Mouse (Mus musculus) frontal cortex, adult 2 months (tissue): ENCODE data around the gene Padi4. TPM values are rescaled to one million over a fixed set of nuclear protein-coding genes. Genes with fewer than 3 reads are reported as not detected.

ENCODE experiments used
- DNase-seq, 2 experiments: peaks; one replicate each; pipeline ENCODE4 v3.0.0; 2022; ENCODE audit warnings: low spot score in 1 of 2; ENCODE audit errors: extremely low spot score in 1 of 2
- polyA plus RNA-seq: library from polyadenylated mRNA; depleted of rRNA; stranded (reverse); fragments of >200 nt; gene quantifications from 2 replicates; pipeline ENCODE4 v1.2.3, GENCODE M21; 2012; rRNA removed

Gene Padi4
- polyA plus RNA-seq, 1 experiment = 0.04 TPM

GRCm38 (mm10) chr4:140707615-140708014 is 66.4 kb downstream of the Padi4 start:
- DNase-seq = no peak

DNA sequence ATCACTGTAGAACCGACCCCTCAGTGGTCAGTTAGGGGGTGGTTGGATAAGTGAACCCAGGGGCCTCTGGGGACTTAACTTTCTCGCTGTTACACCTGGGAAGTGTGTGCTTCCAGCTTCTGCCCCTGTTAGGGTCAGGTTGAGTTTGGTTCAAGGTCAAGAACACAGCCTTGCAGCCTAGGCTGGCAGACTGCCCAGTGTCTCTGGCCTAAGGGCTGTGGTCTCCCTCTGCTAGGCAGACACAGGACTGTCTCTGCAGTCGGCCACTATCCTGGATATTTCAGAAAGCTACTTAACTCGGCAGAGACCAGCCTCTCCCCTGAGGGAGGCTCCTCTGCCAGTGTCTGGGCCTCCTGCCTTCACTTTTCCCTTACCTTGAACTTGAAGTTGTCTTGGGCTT is 69.9 kb downstream of the Padi4 start:
- DNase-seq = no peak

DNA sequence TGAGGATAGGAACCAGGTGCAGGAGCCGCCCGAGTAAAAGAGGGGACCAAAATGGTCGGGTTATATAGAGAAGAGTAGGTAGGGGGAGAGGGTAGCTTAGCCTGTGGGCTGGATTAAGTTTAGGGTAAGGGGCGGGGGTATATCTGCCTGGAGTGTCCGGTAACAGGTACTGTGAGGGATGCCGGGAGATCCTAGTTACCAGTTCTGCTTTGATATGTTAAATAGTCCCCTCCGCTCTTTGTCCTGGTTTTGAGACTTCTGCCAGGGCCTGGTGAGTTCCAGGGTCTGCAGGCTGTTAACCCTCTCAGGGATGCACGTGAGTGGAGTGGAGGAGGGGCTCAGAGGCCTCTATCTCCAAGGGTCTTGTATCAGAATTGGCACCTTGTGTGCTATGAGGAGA is 70.4 kb downstream of the Padi4 start:
- no peak for DNase-seq

GRCm38 (mm10) chr4:140702611-140703327 is 71.3 kb downstream of the Padi4 start:
- DNase-seq = peak in 1 of 2 experiments; percentile 79

GRCm38 (mm10) chr4:140701716-140702561 is 72.1 kb downstream of the Padi4 start:
- no peak for DNase-seq

DNA sequence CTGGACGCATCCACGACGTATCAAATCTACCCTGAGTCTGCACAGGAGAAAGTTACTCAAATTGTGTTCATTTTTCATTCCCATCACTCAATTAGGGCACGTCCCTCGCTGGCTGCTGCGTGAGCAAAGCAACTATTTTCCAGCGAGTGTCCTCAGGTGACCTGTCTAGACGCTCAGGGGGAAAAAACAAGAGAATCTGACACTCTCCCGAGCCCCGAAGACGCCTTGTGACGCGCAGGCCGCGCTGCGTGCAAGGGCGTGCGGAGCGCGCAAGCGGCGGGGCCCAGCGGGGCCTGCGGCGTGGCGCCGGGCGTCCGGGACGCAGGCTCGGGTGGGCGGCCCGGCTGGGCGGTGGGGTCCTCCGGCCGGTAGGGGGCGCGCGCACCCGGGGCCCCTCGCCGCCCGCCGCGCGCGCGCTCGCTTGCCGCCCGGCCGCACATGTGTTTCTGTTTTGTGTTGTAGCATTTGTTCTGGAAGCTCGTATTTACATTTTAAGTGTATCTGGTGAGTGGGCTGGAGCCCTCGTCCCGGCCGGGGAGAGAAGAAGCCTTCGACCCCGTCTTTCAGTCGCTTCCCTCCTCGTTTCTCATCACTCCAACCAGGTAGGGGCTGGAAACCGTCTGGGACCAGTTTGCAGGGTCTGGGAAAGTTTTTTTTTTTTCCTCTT is 72.9 kb downstream of the Padi4 start:
- peak in 1 of 2 experiments; percentile 72 for DNase-seq

GRCm38 (mm10) chr4:140700269-140701018 is 73.6 kb downstream of the Padi4 start, which contains the start of gene Rcc2:
TSS of gene Rcc2 (plus strand) at chr4:140700541.
- no peak for DNase-seq

- DNase-seq = peak; percentile 72 to 82
Observed at GRCm38 (mm10) chr4:140699441-140700127, 74.5 kb downstream of the Padi4 start.

Other genes with a start within 250 kb of the Padi4 start
- gene Arhgef10l, start 108.2 kb downstream of the Padi4 start, polyA plus RNA-seq = 28.9 and 29.2 TPM in 2 replicates
- 46.3 and 49.8 TPM in 2 replicates for gene Rcc2, start 73.7 kb downstream of the Padi4 start, polyA plus RNA-seq
- gene Padi6, start 31.6 kb downstream of the Padi4 start, polyA plus RNA-seq = 0.97 and 1.2 TPM in 2 replicates
- gene Padi3, start 36.4 kb upstream of the Padi4 start, polyA plus RNA-seq = 0.14 and 0.23 TPM in 2 replicates
- 0.48 and 0.76 TPM in 2 replicates for gene Padi1, start 71.5 kb upstream of the Padi4 start, polyA plus RNA-seq
- 12.2 and 13.0 TPM in 2 replicates for gene Padi2, start 132.1 kb upstream of the Padi4 start, polyA plus RNA-seq
- 282 and 283 TPM in 2 replicates for gene Sdhb, start 187.0 kb upstream of the Padi4 start, polyA plus RNA-seq
- 176 and 177 TPM in 2 replicates for gene Atp13a2, start 212.6 kb upstream of the Padi4 start, polyA plus RNA-seq
- 8.8 and 9.5 TPM in 2 replicates for gene Mfap2, start 236.2 kb upstream of the Padi4 start, polyA plus RNA-seq